Mouse (Mus musculus): ENCODE data around the gene Acot1.
"Not testable (repeated sequence)": the region's sequence is repeated elsewhere in the genome, so short reads cannot be mapped to it uniquely, and the experiment has no call there.

Acot1 gene

GRCm38 (mm10) chr12:84022266-84022665, 13.0 kb downstream of the Acot1 start:
- not testable (repeated sequence) for DNase-seq

GRCm38 (mm10) chr12:84023052-84023745, 13.9 kb downstream of the Acot1 start:
- no peak for DNase-seq

GRCm38 (mm10) chr12:84025888-84026287, 16.6 kb downstream of the Acot1 start:
- DNase-seq, result no peak

GRCm38 (mm10) chr12:84028328-84028727, 19.0 kb downstream of the Acot1 start:
- not testable (repeated sequence) for DNase-seq

- DNase-seq, result not testable (repeated sequence)
These were observed 19.8 kb downstream of the Acot1 start for GRCm38 (mm10) chr12:84029043-84029442.

GRCm38 (mm10) chr12:84030659-84031332, 21.5 kb downstream of the Acot1 start:
- DNase-seq, result peak; percentile 88 to 93

GRCm38 (mm10) chr12:84032854-84033253, 23.6 kb downstream of the Acot1 start:
- no peak for DNase-seq

GRCm38 (mm10) chr12:84033302-84033701, 24.0 kb downstream of the Acot1 start:
- DNase-seq, result not testable (repeated sequence)

GRCm38 (mm10) chr12:84034108-84034507, 24.8 kb downstream of the Acot1 start:
- no peak for DNase-seq

- DNase-seq, result peak; percentile 19 to 49
These were observed 29.0 kb downstream of the Acot1 start, which contains the start of gene Acot4 for GRCm38 (mm10) chr12:84038241-84038640. Gene Acot4 (plus strand): TSS chr12:84038379.

- DNase-seq, result peak; percentile 69 to 78
These were observed 29.4 kb downstream of the Acot1 start, which contains the start of gene Gm49366 for GRCm38 (mm10) chr12:84038691-84039111. Gene Gm49366 (plus strand): TSS chr12:84038935.

- no peak for DNase-seq
These were observed 33.0 kb downstream of the Acot1 start for GRCm38 (mm10) chr12:84042248-84042647.

GRCm38 (mm10) chr12:84044045-84044444, 34.8 kb downstream of the Acot1 start:
- DNase-seq, result no peak

- DNase-seq, result no peak
These were observed 37.6 kb downstream of the Acot1 start for GRCm38 (mm10) chr12:84046906-84047305.

- DNase-seq, result not testable (repeated sequence)
These were observed 41.5 kb downstream of the Acot1 start for GRCm38 (mm10) chr12:84050744-84051143.

- DNase-seq, result no peak
These were observed 42.7 kb downstream of the Acot1 start, which contains the start of gene Acot3 for GRCm38 (mm10) chr12:84051937-84052474. Gene Acot3 (plus strand): TSS chr12:84052144.

- no peak for DNase-seq
These were observed 43.3 kb downstream of the Acot1 start for GRCm38 (mm10) chr12:84052609-84053008.

- peak; percentile 32 to 44 for DNase-seq
These were observed 43.9 kb downstream of the Acot1 start for GRCm38 (mm10) chr12:84053173-84053572.

- peak; percentile 47 to 50 for DNase-seq
These were observed 44.5 kb downstream of the Acot1 start for GRCm38 (mm10) chr12:84053679-84054391.

GRCm38 (mm10) chr12:84060946-84061345, 51.7 kb downstream of the Acot1 start:
- peak; percentile 27 to 67 for DNase-seq

- DNase-seq, result no peak
These were observed 53.0 kb downstream of the Acot1 start for GRCm38 (mm10) chr12:84062336-84062735.

GRCm38 (mm10) chr12:84063228-84063627, 53.9 kb downstream of the Acot1 start:
- DNase-seq, result peak; percentile 40 to 55

GRCm38 (mm10) chr12:84063833-84064232, 54.5 kb downstream of the Acot1 start:
- no peak for DNase-seq

All from cerebellum, postnatal 10 days (tissue).